Mouse (Mus musculus): ENCODE measurements around the gene Tchh. TPM values are rescaled to one million over a fixed set of nuclear protein-coding genes. Genes with fewer than 3 reads are reported as not detected.
A peak's percentile ranks its signal among the peaks of the same experiment; 100 is the strongest.
"Not testable (repeated sequence)": the region's sequence is repeated elsewhere in the genome, so short reads cannot be mapped to it uniquely, and the experiment has no call there.

Tchh gene
- total RNA-seq, 2 experiments from 2014 or later, result 1.0 to 1.1 TPM

GRCm38 (mm10) chr3:93485611-93486010, 43.5 kb downstream of the Tchh start:
- no peak for DNase-seq (ENCODE audit: extremely low spot score in 1 of 2, low spot score in 2 of 2)
- intact Hi-C loops (cut with DNase I), result no loop called here

- intact Hi-C loops (cut with DNase I), result no loop called here
- DNase-seq (ENCODE audit: extremely low spot score in 1 of 2, low spot score in 2 of 2), result no peak
These were observed 46.4 kb downstream of the Tchh start for GRCm38 (mm10) chr3:93488541-93488940.

DNA sequence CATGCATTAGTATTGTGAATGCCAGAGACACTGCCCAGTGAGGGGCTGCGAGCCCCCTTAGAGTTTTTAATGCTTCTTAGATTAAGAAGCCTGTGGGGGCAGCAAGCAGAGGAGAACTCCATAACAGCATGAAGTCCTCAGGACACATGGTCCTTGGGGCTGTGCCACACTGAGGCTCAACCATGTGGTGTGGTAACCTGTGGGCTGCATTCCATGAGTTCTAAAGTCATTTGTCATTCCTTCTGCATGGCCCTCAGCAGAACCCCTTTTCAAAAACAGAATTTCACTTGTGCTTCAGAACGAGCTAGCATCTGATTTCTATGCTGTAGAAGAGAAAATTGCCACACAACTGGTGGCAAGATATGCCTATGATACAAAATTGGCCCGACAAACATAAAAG, 50.0 kb downstream of the Tchh start:
- no peak for DNase-seq (ENCODE audit: extremely low spot score in 1 of 2, low spot score in 2 of 2)
- intact Hi-C loops (cut with DNase I), result loop anchor here (10.0 kb wide), 1 partner anchor 367 kb away; no protein-coding TSS in a partner anchor

GRCm38 (mm10) chr3:93493992-93494391, 51.9 kb downstream of the Tchh start:
- DNase-seq (ENCODE audit: extremely low spot score in 1 of 2, low spot score in 2 of 2), result peak; percentile 45 to 69
- intact Hi-C loops (cut with DNase I), result loop anchor here (2.0 to 10.0 kb wide), 3 partner anchors 131 to 369 kb away; no protein-coding TSS in a partner anchor

DNA sequence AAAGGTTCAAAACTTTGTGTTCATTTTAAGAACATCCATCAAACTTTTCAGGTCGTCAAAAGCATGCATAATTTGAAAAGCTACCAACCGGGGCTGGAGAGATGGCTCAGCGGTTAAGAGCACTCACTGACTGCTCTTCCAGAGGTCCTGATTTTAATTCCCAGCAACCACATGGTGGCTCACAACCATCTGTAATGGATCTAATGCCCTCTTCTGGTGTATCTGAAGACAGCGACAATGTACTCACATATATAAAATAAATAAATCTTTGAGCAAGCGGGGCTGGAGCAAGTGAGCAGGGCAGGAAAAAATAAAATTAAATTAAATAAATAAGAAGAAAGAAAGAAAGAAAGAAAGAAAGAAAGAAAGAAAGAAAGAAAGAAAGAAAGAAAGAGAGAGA, 52.6 kb downstream of the Tchh start:
- not testable (repeated sequence) for DNase-seq (ENCODE audit: extremely low spot score in 1 of 2, low spot score in 2 of 2)
- intact Hi-C loops (cut with DNase I), result loop anchor here (2.0 to 10.0 kb wide), 3 partner anchors 132 to 370 kb away; no protein-coding TSS in a partner anchor

DNA sequence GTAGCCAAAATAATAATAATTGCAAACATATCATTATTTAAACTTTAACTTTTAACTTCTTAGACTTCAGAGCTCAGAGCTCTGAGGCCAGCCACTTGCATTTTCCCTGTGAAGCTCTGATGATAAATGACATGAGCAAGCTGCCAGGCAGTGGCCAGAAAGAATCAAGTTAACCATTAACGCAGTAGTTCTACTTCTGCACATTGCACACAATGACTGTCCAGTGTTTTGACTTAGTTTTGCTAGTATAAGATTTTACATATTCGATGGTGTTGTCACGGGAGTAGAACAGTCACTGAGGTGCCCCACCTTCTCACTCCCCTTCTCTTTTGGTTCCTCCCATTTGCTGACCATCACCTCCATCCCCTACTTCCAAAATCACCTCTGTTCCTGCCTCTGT, 55.0 kb downstream of the Tchh start:
- no peak for DNase-seq (ENCODE audit: extremely low spot score in 1 of 2, low spot score in 2 of 2)
- intact Hi-C loops (cut with DNase I), result loop anchor here (10.0 kb wide), 1 partner anchor 372 kb away; no protein-coding TSS in a partner anchor

Small RNAs within 50 kb of the gene (microRNA-seq; reads per million reads assigned to microRNA genes)
- gene Gm22752, result not detected

Other genes with a start within 250 kb of the Tchh start
- not detected for gene Flg2, start 245.1 kb upstream of the Tchh start, total RNA-seq (2021)
- gene Flg, start 168.8 kb upstream of the Tchh start, total RNA-seq (2021), result not detected
- not detected for gene Hrnr, start 122.6 kb upstream of the Tchh start, total RNA-seq (2021)
- gene Rptn, start 48.6 kb upstream of the Tchh start, total RNA-seq (2021), result not detected
- not detected for gene Tchhl1, start 26.4 kb downstream of the Tchh start, total RNA-seq (2021)
- gene S100a11, start 78.2 kb downstream of the Tchh start, total RNA-seq (2021), result 10 to 100 TPM; 23.7 to 24.1 TPM
- gene S100a10, start 112.8 kb downstream of the Tchh start, total RNA-seq (2021), result 10 to 100 TPM; 61.8 to 82.0 TPM
- gene Tdpoz2, start 210.4 kb downstream of the Tchh start, total RNA-seq (2021), result not detected
- gene Tdpoz1, start 234.0 kb downstream of the Tchh start, total RNA-seq (2021), result not detected

All from left cerebral cortex, postnatal 10 days (tissue).